Mouse (Mus musculus) limb, embryonic 14.5 days (tissue): ENCODE measurements at regions not wholly inside any gene's neighbourhood (a gene's known extent, or its start where the extent isn't known, plus 50 kb on each side); places are given as distances from the start of the nearest gene placed in this dataset.
A peak's percentile ranks its signal among the peaks of the same experiment; 100 is the strongest.

ENCODE experiments used
- ATAC-seq: fragments of 200-750 bp; cut with Nextera tagmentation; 2 replicates; pipeline ENCODE4 v1.8.0; 2017; ENCODE audit warnings: low read depth, moderate number of reproducible peaks, moderate TSS enrichment; ENCODE audit not compliant: low FRiP score
- DNase-seq: peaks from one replicate; pipeline ENCODE4 v3.0.0-alpha.2; 2015; ENCODE audit warnings: low spot score
- H3K27ac ChIP-seq: fragments of 300-500 bp; sonication (generic); replicated peaks from 2 replicates; pipeline ENCODE4 v1.5.1; 2014; ENCODE audit warnings: low read depth, mild to moderate bottlenecking, low read length, moderate library complexity, mixed read lengths
- H3K27me3 ChIP-seq: fragments of 300-500 bp; sonication (generic); 2 replicates; pipeline ENCODE4 v1.6.1; 2014; ENCODE audit warnings: low read length, mixed read lengths; ENCODE audit not compliant: control insufficient read depth, insufficient read depth
- H3K36me3 ChIP-seq: fragments of 300-500 bp; sonication (generic); 2 replicates; pipeline ENCODE4 v1.6.1; 2014; ENCODE audit warnings: mild to moderate bottlenecking, low read length, moderate library complexity, mixed read lengths; ENCODE audit not compliant: control insufficient read depth, insufficient read depth
- H3K4me1 ChIP-seq: fragments of 300-500 bp; sonication (generic); 2 replicates; pipeline ENCODE4 v1.6.1; 2014; ENCODE audit warnings: antibody characterized with exemption, low read length, mixed read lengths; ENCODE audit not compliant: control insufficient read depth, insufficient read depth
- H3K4me2 ChIP-seq: fragments of 300-500 bp; sonication (generic); replicated peaks from 2 replicates; pipeline ENCODE4 v1.6.1; 2014; ENCODE audit warnings: low read depth, mild to moderate bottlenecking, low read length, moderate library complexity; ENCODE audit not compliant: severe bottlenecking
- H3K4me3 ChIP-seq: fragments of 300-500 bp; sonication (generic); replicated peaks from 2 replicates; pipeline ENCODE4 v1.5.1; 2014; ENCODE audit warnings: low read length
- H3K9ac ChIP-seq: fragments of 300-500 bp; sonication (generic); 2 replicates; pipeline ENCODE4 v1.6.1; 2014; ENCODE audit warnings: mild to moderate bottlenecking, low read depth, low read length, moderate library complexity; ENCODE audit not compliant: severe bottlenecking
- H3K9me3 ChIP-seq: fragments of 300-500 bp; sonication (generic); 2 replicates; pipeline ENCODE4 v1.6.1; 2016; ENCODE audit warnings: low read length; ENCODE audit not compliant: control insufficient read depth
- POLR2A ChIP-seq: fragments of 200-500 bp; IDR thresholded peaks from 2 replicates; pipeline ENCODE4 v1.8.0; 2012; ENCODE audit warnings: inconsistent platforms, mild to moderate bottlenecking, moderate library complexity, borderline replicate concordance; ENCODE audit not compliant: insufficient read depth, insufficient read length; ENCODE audit errors: extremely low read depth
- WGBS: fragments of 180-500 bp; shearing (Covaris S2); extraction: QIAGEN DNeasy Blood & Tissue Kit; methylation state at CpG from one replicate; pipeline ENCODE4 v1.1.7; 2014; 5-methylcytosine and 5-hydroxymethylcytosine counted together

DNA sequence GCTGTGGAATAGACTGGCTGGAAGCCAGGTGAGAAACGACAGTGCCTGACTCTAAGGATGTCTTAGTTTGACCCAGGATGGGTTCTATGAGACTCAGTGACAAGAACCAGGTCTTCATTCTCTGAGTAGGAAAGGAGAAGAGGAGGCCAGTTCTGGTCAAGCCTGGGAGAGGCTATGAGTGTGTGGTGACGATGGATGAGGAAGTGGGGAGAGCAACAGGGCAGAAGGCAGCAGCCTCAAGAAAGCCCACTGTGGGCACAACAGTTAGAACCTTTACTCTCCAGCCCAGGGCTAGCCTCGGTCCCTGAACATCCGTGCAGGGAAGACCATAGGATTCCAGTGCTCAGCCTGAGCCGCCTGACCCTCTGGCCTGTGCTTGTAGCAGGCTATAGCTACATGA is 147.9 kb upstream of the Rybp start:
- no peak overlapping the region for H3K27ac ChIP-seq
- ATAC-seq = no peak
- H3K27me3 ChIP-seq = no peaks in the 10 kb centered on the region
- H3K36me3 ChIP-seq = no peaks in the 10 kb centered on the region
- no peak overlapping the region for H3K9ac ChIP-seq
- DNase-seq = no peak
- H3K9me3 ChIP-seq = no peaks in the 10 kb centered on the region
- no peak for TF ChIP-seq POLR2A
- peaks cover 21% of the 10 kb centered on the region for H3K4me1 ChIP-seq
- no peak overlapping the region for H3K4me2 ChIP-seq
- no peak overlapping the region for H3K4me3 ChIP-seq
- WGBS = 67% methylated on average over 5 of the region's 5 CpGs

DNA sequence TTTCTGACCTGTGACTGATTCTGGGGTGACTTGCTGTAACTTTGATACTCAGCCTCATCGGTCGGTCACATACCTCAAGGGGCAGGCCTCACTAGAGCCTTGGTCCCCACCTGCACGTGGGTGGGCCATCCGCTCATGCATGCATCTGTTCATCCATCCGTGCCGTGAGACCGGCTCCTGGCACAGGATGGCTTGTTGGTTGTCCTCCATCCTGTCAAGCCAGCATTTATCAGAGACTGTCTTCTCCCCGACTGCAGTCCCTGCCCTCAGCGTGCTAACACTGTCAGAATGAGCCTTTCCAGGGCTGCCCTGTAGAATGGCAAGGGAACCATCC is 146.2 kb upstream of the Rybp start:
- H3K4me2 ChIP-seq = no peak overlapping the region
- 61% methylated on average over 9 of the region's 9 CpGs for whole genome bisulfite sequencing
- H3K27ac ChIP-seq = no peak overlapping the region
- no peak for DNase-seq
- H3K9ac ChIP-seq = no peak overlapping the region
- no peaks in the 10 kb centered on the region for H3K9me3 ChIP-seq
- no peak for ATAC-seq
- H3K36me3 ChIP-seq = no peaks in the 10 kb centered on the region
- no peaks in the 10 kb centered on the region for H3K27me3 ChIP-seq
- H3K4me3 ChIP-seq = no peak overlapping the region
- TF ChIP-seq POLR2A = no peak
- peaks cover 30% of the 10 kb centered on the region for H3K4me1 ChIP-seq

DNA sequence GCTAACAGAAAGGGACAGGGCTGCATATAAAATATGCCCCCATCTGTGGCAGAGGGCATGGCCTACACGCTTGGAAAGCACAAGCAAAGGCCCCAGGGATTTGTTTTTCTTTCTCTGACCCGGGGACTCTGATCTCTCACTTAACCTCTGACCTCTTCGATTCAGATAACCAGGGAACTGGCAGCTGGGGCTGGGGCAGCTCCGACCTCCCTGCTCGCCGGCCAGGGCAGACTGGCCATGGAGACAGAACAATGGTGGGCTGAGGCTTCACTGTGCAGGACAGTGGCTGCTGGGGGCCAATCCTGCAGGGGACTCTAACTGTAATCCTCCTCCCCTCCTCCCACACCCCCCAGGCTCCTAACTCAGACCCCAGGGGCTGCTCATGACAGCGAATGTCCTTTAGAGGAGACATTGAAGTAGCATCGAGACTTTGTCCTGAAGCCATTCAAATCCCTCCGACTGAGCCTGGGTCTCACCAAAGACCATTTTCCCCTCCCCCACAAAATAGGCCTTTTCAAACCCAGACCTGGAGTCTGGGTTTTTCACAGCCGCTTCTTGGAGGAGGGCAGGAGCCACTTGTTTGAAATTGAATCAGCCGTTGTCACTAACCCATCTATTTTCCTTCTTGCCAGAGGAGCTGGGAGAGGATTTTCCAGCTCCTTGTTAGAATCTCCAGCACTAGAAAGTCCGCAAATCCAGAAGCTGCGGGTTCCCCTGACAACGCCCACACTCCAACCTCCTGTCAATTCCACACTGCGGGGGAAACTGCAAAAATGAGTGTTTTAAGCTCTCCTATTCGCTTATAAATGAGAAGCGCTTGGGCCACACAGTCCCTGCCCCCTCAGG is 145.6 kb upstream of the Rybp start:
- H3K9ac ChIP-seq = no peak overlapping the region
- H3K4me3 ChIP-seq = no peak overlapping the region
- no peak for ATAC-seq
- no peak for TF ChIP-seq POLR2A
- no peaks in the 10 kb centered on the region for H3K9me3 ChIP-seq
- H3K4me1 ChIP-seq = peaks cover 24% of the 10 kb centered on the region
- H3K4me2 ChIP-seq = no peak overlapping the region
- no peak overlapping the region for H3K27ac ChIP-seq
- H3K27me3 ChIP-seq = no peaks in the 10 kb centered on the region
- H3K36me3 ChIP-seq = no peaks in the 10 kb centered on the region
- DNase-seq = no peak
- 38% methylated on average over 17 of the region's 17 CpGs for WGBS

DNA sequence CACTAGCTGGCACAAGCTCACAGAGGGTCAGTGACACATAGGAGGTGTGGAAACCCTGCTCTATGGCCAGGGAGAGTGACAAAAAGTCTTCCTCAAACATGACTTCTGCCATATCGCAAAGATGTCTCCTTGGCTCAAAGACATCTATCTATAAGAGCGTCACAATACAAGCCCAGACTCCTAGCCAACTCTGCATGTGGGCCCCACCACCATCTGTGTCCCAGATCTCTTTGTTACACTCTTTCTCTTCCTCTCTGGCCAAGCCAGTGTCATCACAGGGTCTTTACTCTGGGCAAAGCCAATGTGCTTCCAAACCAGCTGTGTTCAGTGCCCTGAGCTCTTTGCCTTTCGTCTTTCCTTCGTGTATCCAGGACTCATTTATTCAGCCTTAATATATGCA is 143.0 kb upstream of the Rybp start:
- WGBS = 87% methylated on average over 4 of the region's 4 CpGs
- Histone ChIP-seq H3K4me3 (no peak overlapping the region), H3K4me1 (peaks cover 24% of the 10 kb centered on the region), H3K9me3 (no peaks in the 10 kb centered on the region), H3K9ac (no peak overlapping the region), H3K27me3 (no peaks in the 10 kb centered on the region), H3K4me2 (no peak overlapping the region), H3K36me3 (no peaks in the 10 kb centered on the region), H3K27ac (no peak overlapping the region)
- no peak for DNase-seq
- ATAC-seq = no peak
- no peak for TF ChIP-seq POLR2A

DNA sequence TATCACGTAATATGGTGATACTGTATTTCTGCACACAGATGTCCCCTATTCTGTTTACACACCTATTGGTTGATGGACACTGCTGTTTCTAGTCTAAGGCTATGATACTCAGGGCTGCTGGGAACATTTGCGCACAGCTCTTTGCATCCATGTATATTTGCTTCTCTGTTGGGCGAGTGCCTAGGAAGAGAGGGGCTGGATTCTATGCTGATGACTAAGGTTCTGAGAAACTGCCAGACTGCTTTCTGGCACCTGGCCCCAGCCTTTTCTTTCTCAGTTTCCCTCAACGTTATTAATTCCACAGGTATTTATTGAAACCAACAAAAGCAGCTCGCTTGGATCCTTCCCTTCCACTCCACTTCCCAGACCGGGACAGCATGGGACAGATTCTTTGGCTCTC is 142.2 kb upstream of the Rybp start:
- Histone ChIP-seq H3K36me3 (no peaks in the 10 kb centered on the region), H3K9me3 (no peaks in the 10 kb centered on the region), H3K4me2 (no peak overlapping the region), H3K27me3 (no peaks in the 10 kb centered on the region), H3K4me3 (no peak overlapping the region), H3K4me1 (peaks cover 31% of the 10 kb centered on the region), H3K27ac (no peak overlapping the region), H3K9ac (no peak overlapping the region)
- DNase-seq = peak; percentile 81
- TF ChIP-seq POLR2A = no peak
- ATAC-seq = peak; percentile 51
- 46% methylated on average over 6 of the region's 6 CpGs for WGBS
